Mouse (Mus musculus) lung, embryonic 16.5 days (tissue): ENCODE data around the gene Cfb. TPM values are rescaled to one million over a fixed set of nuclear protein-coding genes. Genes with fewer than 3 reads are reported as not detected.
"Not testable (repeated sequence)": the region's sequence is repeated elsewhere in the genome, so short reads cannot be mapped to it uniquely, and the experiment has no call there.

Experiments
- ATAC-seq: fragments of 200-750 bp; cut with Nextera tagmentation; 2 replicates; pipeline ENCODE4 v1.8.0; 2017; ENCODE audit warnings: low read depth, mild to moderate bottlenecking, moderate library complexity
- H3K27ac ChIP-seq: fragments of 300-500 bp; sonication (generic); 2 replicates; pipeline ENCODE4 v1.5.1; 2014; ENCODE audit warnings: mild to moderate bottlenecking, control low read depth, low read length
- H3K27me3 ChIP-seq: fragments of 300-500 bp; sonication (generic); 2 replicates; pipeline ENCODE4 v1.6.1; 2014; ENCODE audit warnings: low read depth, low read length, mixed read lengths; ENCODE audit not compliant: control insufficient read depth, insufficient read depth
- H3K36me3 ChIP-seq: fragments of 300-500 bp; sonication (generic); 2 replicates; pipeline ENCODE4 v1.6.1; 2014; ENCODE audit warnings: low read length; ENCODE audit not compliant: control insufficient read depth, insufficient read depth
- H3K4me1 ChIP-seq: fragments of 300-500 bp; sonication (generic); replicated peaks from 2 replicates; pipeline ENCODE4 v1.6.1; 2014; ENCODE audit warnings: low read length, mixed read lengths; ENCODE audit not compliant: control insufficient read depth, insufficient read depth
- H3K4me2 ChIP-seq: fragments of 300-500 bp; sonication (generic); 2 replicates; pipeline ENCODE4 v1.6.1; 2014; ENCODE audit warnings: low read depth, low read length, control low read depth
- H3K4me3 ChIP-seq: fragments of 300-500 bp; sonication (generic); 2 replicates; pipeline ENCODE4 v1.5.1; 2014; ENCODE audit warnings: mild to moderate bottlenecking, low read length, control low read depth
- H3K9ac ChIP-seq: fragments of 300-500 bp; sonication (generic); 2 replicates; pipeline ENCODE4 v1.6.1; 2014; ENCODE audit warnings: low read length, control low read depth
- H3K9me3 ChIP-seq: fragments of 300-500 bp; sonication (generic); 2 replicates; pipeline ENCODE4 v1.6.1; 2016; ENCODE audit warnings: low read length; ENCODE audit not compliant: control insufficient read depth
- WGBS: fragments of 180-500 bp; shearing (Covaris S2); extraction: QIAGEN DNeasy Blood & Tissue Kit; methylation state at CpG from one replicate; pipeline ENCODE4 v1.1.7; 2014; 5-methylcytosine and 5-hydroxymethylcytosine counted together
- microRNA-seq: library from miRNA; unstranded; fragments of <30 nt; microRNA quantifications from one replicate; pipeline ENCODE4, GENCODE M21; 2016
- polyA plus RNA-seq: library from polyadenylated mRNA; unstranded; fragments of >200 nt; fragmentation: Nextera tagmentation; extraction: Ambion mirVana; gene quantifications from 2 replicates; pipeline ENCODE4 v1.2.1, GENCODE M21; 2015

The Cfb gene
- polyA plus RNA-seq, 1 experiment from 2014 or later, result 1.8 TPM

DNA sequence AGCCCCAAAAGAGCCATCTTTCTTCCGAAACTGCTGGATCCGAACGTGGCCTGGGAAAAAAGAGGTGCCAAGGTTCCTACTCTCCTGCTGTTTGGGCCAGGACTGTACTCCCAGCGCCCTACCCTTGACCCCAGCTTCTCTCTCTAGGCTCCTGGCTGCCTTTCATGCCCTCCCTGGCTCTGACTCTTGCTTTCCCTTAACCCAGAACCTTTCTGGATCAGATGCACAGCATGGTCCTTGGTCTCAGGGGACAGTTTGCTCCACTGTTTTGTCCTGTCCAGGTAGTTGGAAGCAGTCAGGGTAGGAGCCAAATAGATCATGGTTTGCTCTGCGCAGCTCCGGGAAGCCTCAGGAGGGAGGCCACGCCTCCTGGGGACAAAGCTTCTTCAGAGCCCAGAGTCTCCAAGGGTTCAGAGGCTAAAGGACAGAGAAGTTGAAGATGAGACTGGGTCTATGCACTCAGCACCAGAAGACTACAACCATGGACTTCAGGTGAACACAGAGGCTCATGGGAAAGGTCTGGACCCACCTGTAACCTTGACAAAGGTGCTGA lies 47.4 kb downstream of the Cfb start:
- H3K27ac ChIP-seq, result no peak overlapping the region
- H3K4me2 ChIP-seq, result no peak overlapping the region
- H3K4me1 ChIP-seq, result no peaks in the 10 kb centered on the region
- H3K27me3 ChIP-seq, result no peaks in the 10 kb centered on the region
- H3K36me3 ChIP-seq, result no peaks in the 10 kb centered on the region
- no peak overlapping the region for H3K4me3 ChIP-seq
- ATAC-seq, result no peak
- H3K9me3 ChIP-seq, result no peaks in the 10 kb centered on the region
- no peak overlapping the region for H3K9ac ChIP-seq
- WGBS, result 78% methylated on average over 7 of the region's 7 CpGs

DNA sequence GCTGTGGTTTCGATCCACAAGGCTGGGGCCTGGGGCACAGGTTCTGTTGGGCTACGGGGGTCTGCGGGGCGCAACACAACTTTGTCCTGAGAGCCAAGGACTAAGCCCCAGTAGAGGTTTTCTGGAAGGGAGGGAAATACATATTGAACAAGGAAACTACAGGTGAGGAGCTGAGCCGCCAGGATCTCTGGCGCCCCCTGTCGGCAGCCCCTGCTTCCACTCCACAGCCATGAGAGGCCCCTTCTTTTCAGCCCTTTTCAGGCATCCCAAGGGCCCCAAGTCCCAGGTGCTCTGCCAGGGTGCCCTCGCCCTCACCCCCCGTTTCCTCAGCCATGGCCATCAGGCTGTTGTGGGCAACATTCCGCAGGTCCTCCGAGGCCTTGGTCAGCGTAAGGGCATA lies 48.6 kb downstream of the Cfb start:
- H3K9ac ChIP-seq, H3K4me2 ChIP-seq, H3K4me1 ChIP-seq, H3K4me3 ChIP-seq, H3K9me3 ChIP-seq, H3K27me3 ChIP-seq, H3K27ac ChIP-seq, ATAC-seq, H3K36me3 ChIP-seq: not testable (repeated sequence)
- WGBS, result 57% methylated on average over 12 of the region's 12 CpGs

DNA sequence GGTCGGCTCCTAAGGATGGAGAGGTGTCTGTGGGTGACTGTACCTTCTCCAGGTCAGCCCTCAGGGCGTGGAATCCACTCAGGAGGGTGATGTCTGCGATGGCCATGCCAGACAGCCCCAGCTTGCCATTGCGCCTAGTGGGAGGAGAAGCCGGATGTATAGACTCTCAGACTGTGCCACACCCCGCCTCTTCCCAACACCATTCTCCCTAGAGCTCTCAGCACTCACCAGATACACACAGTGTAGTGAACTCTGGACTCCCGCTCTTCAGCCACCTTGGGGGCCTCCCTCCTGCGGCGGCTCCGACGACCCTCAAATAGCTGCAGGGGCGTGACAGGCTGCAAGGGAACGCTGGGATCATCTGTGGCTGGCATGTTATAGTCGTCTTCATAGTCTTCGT lies 51.0 kb downstream of the Cfb start:
- Histone ChIP-seq H3K9ac (no peak overlapping the region), H3K9me3 (no peaks in the 10 kb centered on the region), H3K36me3 (no peaks in the 10 kb centered on the region), H3K27ac (no peak overlapping the region), H3K4me1 (no peaks in the 10 kb centered on the region), H3K27me3 (no peaks in the 10 kb centered on the region), H3K4me3 (no peak overlapping the region), H3K4me2 (no peak overlapping the region)
- 66% methylated on average over 15 of the region's 15 CpGs for WGBS
- no peak for ATAC-seq

DNA sequence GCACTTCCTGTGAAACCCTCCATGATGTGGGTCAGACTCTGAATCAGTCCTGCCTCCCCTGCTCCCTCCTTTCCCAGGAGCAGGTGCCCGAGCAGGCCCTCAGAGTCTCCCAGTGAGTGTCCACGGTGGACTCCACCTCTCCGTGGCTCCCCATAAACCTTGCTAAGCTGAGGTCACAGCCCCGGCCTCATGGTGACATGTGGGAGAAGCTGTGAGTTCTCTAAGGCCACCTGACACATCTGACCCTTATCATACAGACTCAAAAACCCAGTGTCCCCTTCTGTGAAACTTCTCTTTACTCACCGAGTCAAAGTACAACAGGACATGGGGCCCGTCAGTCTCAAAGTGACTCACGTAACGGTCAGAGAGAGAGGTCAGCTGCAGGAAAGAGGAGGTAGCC lies 51.5 kb downstream of the Cfb start:
- H3K36me3 ChIP-seq, ATAC-seq, H3K4me1 ChIP-seq, H3K27ac ChIP-seq, H3K9me3 ChIP-seq, H3K27me3 ChIP-seq, H3K9ac ChIP-seq, H3K4me2 ChIP-seq, H3K4me3 ChIP-seq: not testable (repeated sequence)
- 66% methylated on average over 7 of the region's 8 CpGs for WGBS

DNA sequence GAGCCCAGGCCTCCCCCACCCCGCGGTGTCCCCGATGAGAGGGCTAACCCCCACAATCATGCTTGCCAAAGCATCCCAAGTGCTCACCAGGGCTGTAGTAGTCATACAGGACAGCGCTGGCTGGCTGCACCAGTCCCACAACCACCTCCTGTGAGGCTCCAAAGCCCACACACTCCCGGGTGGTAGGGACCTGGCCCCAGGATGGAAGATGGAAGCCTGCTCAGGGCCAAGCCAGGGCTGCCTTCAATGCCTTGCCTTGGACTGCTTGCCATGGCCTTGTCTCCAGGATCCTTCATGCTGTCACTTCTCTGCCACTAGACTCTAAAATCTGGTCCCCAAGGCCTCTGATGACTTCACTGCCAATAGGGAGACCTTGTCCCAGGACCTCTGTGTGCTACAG lies 51.9 kb downstream of the Cfb start:
- ATAC-seq, H3K27me3 ChIP-seq, H3K9ac ChIP-seq, H3K4me1 ChIP-seq, H3K4me3 ChIP-seq, H3K27ac ChIP-seq, H3K36me3 ChIP-seq, H3K9me3 ChIP-seq, H3K4me2 ChIP-seq: not testable (repeated sequence)
- 86% methylated on average over 5 of the region's 5 CpGs for WGBS

DNA sequence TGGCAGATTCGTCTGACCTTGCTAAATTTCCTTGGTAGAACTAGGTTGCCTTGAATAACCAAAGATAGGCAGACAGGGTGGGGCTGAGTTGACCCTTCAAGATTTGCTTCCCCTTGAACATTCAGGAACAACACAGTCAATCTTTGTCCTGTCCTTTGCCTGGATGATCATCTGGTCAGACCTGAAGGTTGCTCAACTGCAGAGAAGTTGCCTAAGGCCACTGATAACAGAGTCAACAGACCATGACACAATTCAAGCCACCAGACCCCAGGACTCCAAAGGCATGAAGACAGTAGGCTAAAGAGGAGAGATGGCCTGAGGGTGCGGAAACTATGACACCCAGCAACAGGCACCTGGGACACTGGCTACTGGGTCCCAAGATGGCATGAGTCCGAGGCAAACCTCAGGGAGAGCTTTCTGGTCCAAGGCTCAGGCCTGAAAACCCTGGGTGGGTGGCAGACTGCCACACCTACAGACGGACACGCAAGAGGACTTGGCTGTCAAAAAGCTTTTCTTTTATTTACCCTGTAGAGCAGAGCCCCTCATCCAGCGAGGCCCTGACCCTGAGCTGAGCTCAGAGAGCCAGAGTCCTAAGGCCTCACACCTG lies 53.6 kb downstream of the Cfb start:
- no peaks in the 10 kb centered on the region for H3K36me3 ChIP-seq

DNA sequence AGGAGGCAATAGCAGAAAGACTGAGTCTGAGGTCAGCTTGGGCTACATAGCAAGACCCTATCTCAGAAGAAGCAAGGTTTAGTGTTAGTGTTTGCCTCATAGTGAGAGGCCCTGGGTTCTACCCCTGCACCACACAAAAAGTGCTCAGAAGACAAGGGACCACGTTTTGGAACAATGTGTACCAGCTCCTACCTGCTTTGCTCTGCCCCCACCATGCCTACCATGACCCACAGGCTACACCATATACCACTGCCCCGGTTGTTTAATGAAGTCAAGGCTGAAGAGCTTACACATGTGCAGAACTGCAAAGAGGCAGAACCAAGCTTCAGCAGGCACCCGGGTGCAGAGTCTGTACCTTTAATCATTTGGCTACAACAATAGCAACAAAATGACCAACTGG lies 55.1 kb downstream of the Cfb start:
- Histone ChIP-seq H3K36me3 (no peaks in the 10 kb centered on the region), H3K4me2 (no peak overlapping the region), H3K4me3 (no peak overlapping the region), H3K9me3 (peaks cover 5% of the 10 kb centered on the region), H3K27me3 (no peaks in the 10 kb centered on the region), H3K4me1 (no peaks in the 10 kb centered on the region), H3K27ac (no peak overlapping the region), H3K9ac (no peak overlapping the region)
- ATAC-seq, result no peak
- 58% methylated on average over 3 of the region's 3 CpGs for WGBS

More for the DNA sequence above, 53.6 kb downstream of the Cfb start:
- H3K4me2 ChIP-seq, result no peak overlapping the region
- WGBS, result 65% methylated on average over 6 of the region's 6 CpGs
- no peak overlapping the region for H3K4me3 ChIP-seq
- no peaks in the 10 kb centered on the region for H3K27me3 ChIP-seq
- no peaks in the 10 kb centered on the region for H3K4me1 ChIP-seq
- peaks cover 5% of the 10 kb centered on the region for H3K9me3 ChIP-seq
- no peak for ATAC-seq
- no peak overlapping the region for H3K9ac ChIP-seq
- H3K27ac ChIP-seq, result no peak overlapping the region

Small RNAs within 50 kb of the gene (microRNA-seq; reads per million reads assigned to microRNA genes)
- gene Mir6970 (not detected), gene Mir6971 (2.8 reads per million, percentile 7 among the genes with 10 or more reads in this experiment), gene Mir6972 (not detected)

Other genes starting within 250 kb of the Cfb start
- 3.8 and 4.7 TPM in 2 replicates for gene Egfl8, start 246.5 kb downstream of the Cfb start, polyA plus RNA-seq
- 21.0 and 23.9 TPM in 2 replicates for gene Ppt2, start 234.0 kb downstream of the Cfb start, polyA plus RNA-seq
- gene Prrt1, start 233.0 kb downstream of the Cfb start, polyA plus RNA-seq, result 0.13 and 0.53 TPM in 2 replicates
- gene Fkbpl, start 217.8 kb downstream of the Cfb start, polyA plus RNA-seq, result 15.2 and 17.5 TPM in 2 replicates
- 77.5 and 80.0 TPM in 2 replicates for gene Atf6b, start 215.4 kb downstream of the Cfb start, polyA plus RNA-seq
- gene Tnxb, start 192.0 kb downstream of the Cfb start, polyA plus RNA-seq, result 0.62 and 1.1 TPM in 2 replicates
- gene C4b, start 118.6 kb downstream of the Cfb start, polyA plus RNA-seq, result 0.14 and 0.70 TPM in 2 replicates
- not detected in 2 replicates for gene Cyp21a1, start 58.0 kb downstream of the Cfb start, polyA plus RNA-seq
- 30.7 and 31.2 TPM in 2 replicates for gene Stk19, start 25.6 kb downstream of the Cfb start, polyA plus RNA-seq
- gene Dxo, start 25.5 kb downstream of the Cfb start, polyA plus RNA-seq, result 61.4 and 65.0 TPM in 2 replicates
- gene Skiv2l, start 12.3 kb downstream of the Cfb start, polyA plus RNA-seq, result 47.8 and 49.9 TPM in 2 replicates
- gene Nelfe, start 12.1 kb downstream of the Cfb start, polyA plus RNA-seq, result 94.4 and 96.0 TPM in 2 replicates
- gene Zbtb12, start 17.0 kb upstream of the Cfb start, polyA plus RNA-seq, result 2.3 and 2.5 TPM in 2 replicates
- gene Gm20547, start 19.5 kb upstream of the Cfb start, polyA plus RNA-seq, result not detected in 2 replicates
- gene C2, start 35.7 kb upstream of the Cfb start, polyA plus RNA-seq, result 3.2 and 4.8 TPM in 2 replicates
- gene Ehmt2, start 36.0 kb upstream of the Cfb start, polyA plus RNA-seq, result 58.2 and 62.2 TPM in 2 replicates
- gene Slc44a4, start 51.9 kb upstream of the Cfb start, polyA plus RNA-seq, result 1.5 and 1.9 TPM in 2 replicates
- gene Neu1, start 68.7 kb upstream of the Cfb start, polyA plus RNA-seq, result 19.0 and 20.4 TPM in 2 replicates
- 0.10 and 0.19 TPM in 2 replicates for gene Hspa1b, start 96.7 kb upstream of the Cfb start, polyA plus RNA-seq
- 1.2 TPM in 1 of 2 replicates, not detected in the other for gene Gm20481, start 107.4 kb upstream of the Cfb start, polyA plus RNA-seq
- gene Hspa1a, start 109.6 kb upstream of the Cfb start, polyA plus RNA-seq, result 4.4 and 4.8 TPM in 2 replicates
- 0.55 and 0.65 TPM in 2 replicates for gene Hspa1l, start 110.2 kb upstream of the Cfb start, polyA plus RNA-seq
- 178 and 189 TPM in 2 replicates for gene Lsm2, start 119.3 kb upstream of the Cfb start, polyA plus RNA-seq
- gene Vars, start 138.5 kb upstream of the Cfb start, polyA plus RNA-seq, result 88.0 and 96.2 TPM in 2 replicates
- 0.14 and 0.25 TPM in 2 replicates for gene Vwa7, start 154.1 kb upstream of the Cfb start, polyA plus RNA-seq
- 4.3 and 4.6 TPM in 2 replicates for gene Sapcd1, start 165.5 kb upstream of the Cfb start, polyA plus RNA-seq
- 4.7 and 4.9 TPM in 2 replicates for gene Msh5, start 184.2 kb upstream of the Cfb start, polyA plus RNA-seq
- 298 and 322 TPM in 2 replicates for gene Clic1, start 187.4 kb upstream of the Cfb start, polyA plus RNA-seq
- 305 and 309 TPM in 2 replicates for gene Ddah2, start 196.5 kb upstream of the Cfb start, polyA plus RNA-seq
- 0.53 and 0.97 TPM in 2 replicates for gene Ly6g6c, start 202.9 kb upstream of the Cfb start, polyA plus RNA-seq
- 1.1 and 1.2 TPM in 2 replicates for gene Mpig6b, start 203.7 kb upstream of the Cfb start, polyA plus RNA-seq
- gene Ly6g6e, start 214.4 kb upstream of the Cfb start, polyA plus RNA-seq, result 1.8 and 2.3 TPM in 2 replicates
- 7.0 and 9.0 TPM in 2 replicates for gene Ly6g6d, start 215.5 kb upstream of the Cfb start, polyA plus RNA-seq
- gene Ly6g6f, start 223.1 kb upstream of the Cfb start, polyA plus RNA-seq, result 0.31 and 0.79 TPM in 2 replicates
- gene Abhd16a, start 226.7 kb upstream of the Cfb start, polyA plus RNA-seq, result 98.3 and 100 TPM in 2 replicates
- gene Ly6g5c, start 245.8 kb upstream of the Cfb start, polyA plus RNA-seq, result not detected in 2 replicates